25 mouse cellular contexts compared by ENCODE assay signal in genomic region chr12:75860843-75861242, GRCm38 (mm10). TPM values are rescaled to one million over a fixed set of nuclear protein-coding genes. Genes with fewer than 3 reads are reported as not detected.
DNase-seq lines count a peak whose midpoint lies in the region; ATAC-seq lines count a peak whose summit lies in the region.
"Had no signal": no experiment of that assay in that cellular context is flagged by ENCODE, and none has a peak within 500 bp of the region (broad histone marks: within the 10 kb centered on the region; RNA-seq: fewer than 3 reads in every experiment).

No protein-coding gene starts in this region.

- H3K9me3 ChIP-seq in forebrain, embryonic 10.5 days, result no peaks in the 10 kb centered on the region
- no peaks in the 10 kb centered on the region for H3K9me3 ChIP-seq in forebrain, embryonic 15.5 days
- no peaks in the 10 kb centered on the region for H3K9me3 ChIP-seq in forebrain, embryonic 14.5 days (replicated peaks; ENCODE audit: control insufficient read depth, low read length)
- H3K9me3 ChIP-seq in forebrain, embryonic 16.5 days (ENCODE audit: control insufficient read depth, low read length), result no peaks in the 10 kb centered on the region
- H3K9me3 ChIP-seq: embryonic facial prominence, embryonic 13.5 days; G1E; hindbrain, embryonic 12.5 days; hindbrain, embryonic 15.5 days had no signal

- DNase-seq in forebrain, embryonic 10.5 days (ENCODE audit: extremely low spot score, low spot score), result no peak
- peak; percentile 58 for DNase-seq in forebrain, embryonic 14.5 days (ENCODE audit: low spot score)
- peak; percentile 32 for DNase-seq in Muller cell, postnatal 12 days (ENCODE audit: inconsistent ontology term)
- peak; percentile 16 for DNase-seq in retina, embryonic 14.5 days (ENCODE audit: low spot score)
- DNase-seq in thymus, adult 18-20 months, result no peak
- DNase-seq: adrenal gland, adult 2 months; adrenal gland, postnatal 14 days; B cell, adult 2 months; cerebellum, adult 11-12 months; cerebellum, adult 8-10 months; cerebellum, postnatal 10 days; cerebellum, postnatal 36 days; gastrocnemius, adult 2 months; gastrocnemius, postnatal 14 days; heart, adult 11 months had no signal

- peaks cover 23% of the 10 kb centered on the region for H3K36me3 ChIP-seq in forebrain, embryonic 10.5 days (replicated peaks)
- H3K36me3 ChIP-seq in forebrain, embryonic 15.5 days, result no peaks in the 10 kb centered on the region
- H3K36me3 ChIP-seq in forebrain, embryonic 14.5 days (ENCODE audit: control insufficient read depth, insufficient read depth, low read length), result no peaks in the 10 kb centered on the region
- H3K36me3 ChIP-seq in forebrain, embryonic 16.5 days (ENCODE audit: control insufficient read depth, insufficient read depth), result no peaks in the 10 kb centered on the region
- H3K36me3 ChIP-seq: embryonic facial prominence, embryonic 13.5 days; G1E; hindbrain, embryonic 12.5 days; hindbrain, embryonic 15.5 days had no signal

- H3K27me3 ChIP-seq in forebrain, embryonic 10.5 days (ENCODE audit: poor library complexity, severe bottlenecking), result no peaks in the 10 kb centered on the region
- no peaks in the 10 kb centered on the region for H3K27me3 ChIP-seq in forebrain, embryonic 15.5 days
- no peaks in the 10 kb centered on the region for H3K27me3 ChIP-seq in forebrain, embryonic 14.5 days (replicated peaks; ENCODE audit: control insufficient read depth, insufficient read depth, low read length)
- H3K27me3 ChIP-seq in forebrain, embryonic 16.5 days (replicated peaks; ENCODE audit: control insufficient read depth, insufficient read depth, low read length), result no peaks in the 10 kb centered on the region
- H3K27me3 ChIP-seq: CH12.LX; embryonic facial prominence, embryonic 13.5 days; hindbrain, embryonic 12.5 days; hindbrain, embryonic 15.5 days had no signal

- no peak overlapping the region for H3K4me3 ChIP-seq in forebrain, embryonic 10.5 days
- no peak overlapping the region for H3K4me3 ChIP-seq in forebrain, embryonic 15.5 days
- H3K4me3 ChIP-seq in forebrain, embryonic 14.5 days (ENCODE audit: low read depth, low read length), result no peak overlapping the region
- no peak overlapping the region for H3K4me3 ChIP-seq in forebrain, embryonic 16.5 days (replicated peaks; ENCODE audit: low read length)
- H3K4me3 ChIP-seq: embryonic facial prominence, embryonic 13.5 days; erythroblast, embryonic 14.5 days; gastrocnemius, adult 2 months; hindbrain, embryonic 12.5 days; hindbrain, embryonic 15.5 days had no signal

- H3K4me1 ChIP-seq in forebrain, embryonic 10.5 days, result peaks cover 36% of the 10 kb centered on the region
- H3K4me1 ChIP-seq in forebrain, embryonic 15.5 days, result peaks cover 15% of the 10 kb centered on the region
- H3K4me1 ChIP-seq in forebrain, embryonic 14.5 days (ENCODE audit: control insufficient read depth, insufficient read depth, low read length), result peaks cover 9% of the 10 kb centered on the region
- H3K4me1 ChIP-seq in forebrain, embryonic 16.5 days (replicated peaks; ENCODE audit: control insufficient read depth, insufficient read depth, low read length), result peaks cover 6% of the 10 kb centered on the region
- H3K4me1 ChIP-seq: hindbrain, embryonic 15.5 days had no signal

- no peak overlapping the region for H3K9ac ChIP-seq in forebrain, embryonic 15.5 days (replicated peaks)
- no peak overlapping the region for H3K9ac ChIP-seq in forebrain, embryonic 14.5 days (ENCODE audit: low read length)
- H3K9ac ChIP-seq in forebrain, embryonic 16.5 days (replicated peaks; ENCODE audit: low read depth, low read length), result no peak overlapping the region
- H3K9ac ChIP-seq: embryonic facial prominence, embryonic 13.5 days; hindbrain, embryonic 12.5 days; hindbrain, embryonic 15.5 days had no signal

- no peak for ATAC-seq in forebrain, embryonic 15.5 days (replicated peaks)
- no peak for ATAC-seq in forebrain, embryonic 14.5 days
- ATAC-seq in forebrain, embryonic 16.5 days, result no peak
- ATAC-seq: intestine, postnatal 0 days had no signal

- H3K4me2 ChIP-seq in forebrain, embryonic 15.5 days (replicated peaks), result no peak overlapping the region
- no peak overlapping the region for H3K4me2 ChIP-seq in forebrain, embryonic 14.5 days (ENCODE audit: low read length)
- H3K4me2 ChIP-seq in forebrain, embryonic 16.5 days (ENCODE audit: low read length), result no peak overlapping the region
- H3K4me2 ChIP-seq: embryonic facial prominence, embryonic 13.5 days; heart, embryonic 11.5 days; hindbrain, embryonic 12.5 days; hindbrain, embryonic 15.5 days had no signal

- 78% methylated on average over 6 of the region's 6 CpGs for WGBS in forebrain, embryonic 10.5 days
- WGBS in forebrain, embryonic 15.5 days, result 23% methylated on average over 6 of the region's 6 CpGs
- 19% methylated on average over 6 of the region's 6 CpGs for WGBS in forebrain, embryonic 14.5 days
- 20% methylated on average over 6 of the region's 6 CpGs for WGBS in forebrain, embryonic 16.5 days

- 0 out of 2 replicates have a peak overlapping the region, but pooled peaks have one; percentile 31 for H3K27ac ChIP-seq in forebrain, embryonic 10.5 days
- no peak overlapping the region for H3K27ac ChIP-seq in forebrain, embryonic 15.5 days (replicated peaks)
- no peak overlapping the region for H3K27ac ChIP-seq in forebrain, embryonic 14.5 days (ENCODE audit: low read depth, low read length)
- no peak overlapping the region for H3K27ac ChIP-seq in forebrain, embryonic 16.5 days (ENCODE audit: low read length)
- H3K27ac ChIP-seq: embryonic facial prominence, embryonic 13.5 days; gastrocnemius, adult 2 months; hindbrain, embryonic 12.5 days; hindbrain, embryonic 15.5 days had no signal

RNA-seq across cellular contexts. Expression of gene Syne2, which starts 42.9 kb away (rescaled TPM):
- 95.5 and 108 TPM in 2 replicates for polyA plus RNA-seq in forebrain, embryonic 10.5 days (2016; fragmentation: Nextera tagmentation; extraction: Ambion mirVana)
- polyA plus RNA-seq in forebrain, embryonic 15.5 days (2015; fragmentation: Nextera tagmentation; extraction: Ambion mirVana), result 116 and 117 TPM in 2 replicates
- 62.0 and 84.9 TPM in 2 replicates for polyA plus RNA-seq in forebrain, embryonic 14.5 days (2014; fragmentation: Nextera tagmentation; extraction: Ambion mirVana)
- 107 and 110 TPM in 2 replicates for polyA plus RNA-seq in forebrain, embryonic 16.5 days (2015; fragmentation: Nextera tagmentation; extraction: Ambion mirVana)
- polyA plus RNA-seq: erythroblast, embryonic 14.5 days; G1E had no signal

Comparison
In these comparisons a context has a peak if more than half of its experiments do, and no peak if none do; other contexts are left out.
1. DNase-seq: peak in forebrain, embryonic 14.5 days (single experiment), Muller cell, postnatal 12 days (single experiment) and retina, embryonic 14.5 days (single experiment); none in forebrain, embryonic 10.5 days (single experiment) and thymus, adult 18-20 months (0 of 2).